Mouse (Mus musculus) kidney, embryonic 15.5 days (tissue): Measurements from ENCODE around the gene Pofut1. TPM values are rescaled to one million over a fixed set of nuclear protein-coding genes. Genes with fewer than 3 reads are reported as not detected.

Experiments
- ATAC-seq: fragments of 200-750 bp; cut with Nextera tagmentation; replicated peaks from 2 replicates; pipeline ENCODE4 v1.8.0; 2017; ENCODE audit warnings: moderate TSS enrichment; ENCODE audit not compliant: low FRiP score
- H3K27ac ChIP-seq: fragments of 300-500 bp; sonication (generic); 2 replicates; pipeline ENCODE4 v1.5.1; 2015; ENCODE audit warnings: mild to moderate bottlenecking, inconsistent platforms
- H3K27me3 ChIP-seq: fragments of 300-500 bp; sonication (generic); 2 replicates; pipeline ENCODE4 v1.6.1; 2015; ENCODE audit warnings: inconsistent platforms
- H3K36me3 ChIP-seq: fragments of 300-500 bp; sonication (generic); 2 replicates; pipeline ENCODE4 v1.6.1; 2015; ENCODE audit warnings: inconsistent platforms
- H3K4me1 ChIP-seq: fragments of 300-500 bp; sonication (generic); 2 replicates; pipeline ENCODE4 v1.6.1; 2015; ENCODE audit warnings: inconsistent platforms
- H3K4me2 ChIP-seq: fragments of 300-500 bp; sonication (generic); 2 replicates; pipeline ENCODE4 v1.6.1; 2015; ENCODE audit warnings: moderate library complexity, mild to moderate bottlenecking, inconsistent platforms
- H3K4me3 ChIP-seq: fragments of 300-500 bp; sonication (generic); replicated peaks from 2 replicates; pipeline ENCODE4 v1.5.1; 2015; ENCODE audit warnings: mild to moderate bottlenecking, inconsistent platforms
- H3K9ac ChIP-seq: fragments of 300-500 bp; sonication (generic); 2 replicates; pipeline ENCODE4 v1.6.1; 2015; ENCODE audit warnings: mild to moderate bottlenecking, inconsistent platforms
- H3K9me3 ChIP-seq: fragments of 300-500 bp; sonication (generic); replicated peaks from 2 replicates; pipeline ENCODE4 v1.6.1; 2016; ENCODE audit warnings: inconsistent platforms
- WGBS: fragments of 180-500 bp; shearing (Covaris S2); methylation state at CpG from one replicate; pipeline ENCODE4 v1.1.7; 2015; ENCODE audit warnings: mixed read lengths; 5-methylcytosine and 5-hydroxymethylcytosine counted together
- polyA plus RNA-seq: library from polyadenylated mRNA; unstranded; fragments of >200 nt; fragmentation: Nextera tagmentation; extraction: Ambion mirVana; gene quantifications from 2 replicates; pipeline ENCODE4 v1.2.1, GENCODE M21; 2015

Gene Pofut1
- 6.4 and 7.0 TPM in 2 replicates for polyA plus RNA-seq

GRCm38 (mm10) chr2:153241250-153242014 lies at the start of gene Pofut1, which contains the start of gene Plagl2:
Gene Pofut1 (plus strand): TSS chr2:153241533.
Gene Plagl2 (minus strand): TSS chr2:153241426.
- peak; percentile 98 for ATAC-seq
- Histone ChIP-seq H3K4me2 (peak within 1 kb of the TSS; percentile 80), H3K9ac (peak within 1 kb of the TSS; percentile 100), H3K36me3 (peaks cover 32% of the 10 kb centered on the region), H3K27ac (peak within 1 kb of the TSS; percentile 95), H3K4me3 (peak within 1 kb of the TSS; percentile 99), H3K27me3 (no peaks in the 10 kb centered on the region), H3K4me1 (peaks cover 48% of the 10 kb centered on the region), H3K9me3 (no peaks in the 10 kb centered on the region)
- WGBS = under 1% methylated on average over 65 of the region's 72 CpGs

- 95% methylated on average over 3 of the region's 3 CpGs for WGBS
- H3K27me3 ChIP-seq = no peaks in the 10 kb centered on the region
- H3K36me3 ChIP-seq = peaks cover 97% of the 10 kb centered on the region
- H3K9me3 ChIP-seq = no peaks in the 10 kb centered on the region
- H3K4me2 ChIP-seq = no peak overlapping the region
- no peak overlapping the region for H3K27ac ChIP-seq
- H3K4me1 ChIP-seq = no peaks in the 10 kb centered on the region
- no peak overlapping the region for H3K4me3 ChIP-seq
- H3K9ac ChIP-seq = no peak overlapping the region
- no peak for ATAC-seq
These were observed 47.1 kb upstream of the Pofut1 start for GRCm38 (mm10) chr2:153194255-153194654.

- no peak for ATAC-seq
- Histone ChIP-seq H3K27ac (no peak overlapping the region), H3K9ac (no peak overlapping the region), H3K4me2 (no peak overlapping the region), H3K4me1 (no peaks in the 10 kb centered on the region), H3K36me3 (peaks cover 92% of the 10 kb centered on the region), H3K9me3 (no peaks in the 10 kb centered on the region), H3K27me3 (no peaks in the 10 kb centered on the region), H3K4me3 (no peak overlapping the region)
- 66% methylated on average over 5 of the region's 5 CpGs for WGBS
These were observed 42.8 kb upstream of the Pofut1 start for GRCm38 (mm10) chr2:153198485-153198884.

DNA sequence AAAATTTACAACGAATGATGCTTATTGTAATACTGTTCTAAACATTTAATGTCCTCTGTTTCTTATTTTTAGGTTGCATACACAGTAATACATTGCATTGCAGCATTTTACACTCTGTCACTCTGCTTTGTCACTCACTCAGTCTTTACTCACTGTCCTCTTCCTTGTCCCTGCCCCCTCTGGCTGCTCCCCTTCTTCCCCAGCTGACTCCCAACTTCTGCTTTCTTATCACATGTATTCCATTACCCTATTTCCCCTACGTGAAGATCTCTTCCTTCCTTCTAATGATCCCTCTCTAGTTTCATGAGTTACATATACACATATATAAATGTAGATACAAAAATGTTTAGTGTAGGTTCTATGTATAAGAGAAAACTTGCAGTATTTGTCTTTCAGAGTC lies 42.2 kb upstream of the Pofut1 start:
- Histone ChIP-seq H3K4me1 (no peaks in the 10 kb centered on the region), H3K4me2 (no peak overlapping the region), H3K9ac (no peak overlapping the region), H3K27ac (no peak overlapping the region), H3K4me3 (no peak overlapping the region), H3K27me3 (no peaks in the 10 kb centered on the region), H3K9me3 (no peaks in the 10 kb centered on the region), H3K36me3 (peaks cover 92% of the 10 kb centered on the region)
- 78% methylated on average over 2 of the region's 2 CpGs for WGBS
- ATAC-seq = no peak

GRCm38 (mm10) chr2:153202766-153203165 lies 38.6 kb upstream of the Pofut1 start:
- Histone ChIP-seq H3K9ac (no peak overlapping the region), H3K4me3 (no peak overlapping the region), H3K27me3 (no peaks in the 10 kb centered on the region), H3K9me3 (no peaks in the 10 kb centered on the region), H3K4me1 (no peaks in the 10 kb centered on the region), H3K36me3 (peaks cover 93% of the 10 kb centered on the region), H3K4me2 (no peak overlapping the region), H3K27ac (no peak overlapping the region)
- no peak for ATAC-seq
- 75% methylated on average over 1 of the region's 1 CpGs for WGBS

DNA sequence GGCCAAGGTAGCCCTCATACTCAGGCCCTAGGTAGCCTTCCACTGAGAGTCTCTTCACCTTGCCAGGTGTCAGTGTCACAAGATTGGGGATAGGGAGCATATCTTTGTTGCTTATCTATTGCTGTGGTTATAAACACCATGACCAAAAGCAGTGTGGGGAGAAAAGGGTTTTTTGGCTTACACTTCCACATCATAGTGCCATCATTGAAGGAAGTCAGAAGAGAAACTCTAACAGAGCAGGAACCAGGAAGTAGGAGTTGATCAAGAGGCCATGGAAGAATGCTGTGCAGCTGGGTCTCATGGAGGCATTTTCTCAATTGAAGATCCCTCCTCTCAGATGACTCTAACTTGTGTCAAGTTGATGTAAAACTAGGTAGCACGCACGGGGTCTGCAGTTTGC lies 33.2 kb upstream of the Pofut1 start:
- Histone ChIP-seq H3K4me1 (no peaks in the 10 kb centered on the region), H3K9me3 (no peaks in the 10 kb centered on the region), H3K4me2 (no peak overlapping the region), H3K36me3 (peaks cover 73% of the 10 kb centered on the region), H3K9ac (no peak overlapping the region), H3K27ac (no peak overlapping the region), H3K27me3 (no peaks in the 10 kb centered on the region), H3K4me3 (no peak overlapping the region)
- 95% methylated on average over 2 of the region's 2 CpGs for WGBS
- no peak for ATAC-seq

DNA sequence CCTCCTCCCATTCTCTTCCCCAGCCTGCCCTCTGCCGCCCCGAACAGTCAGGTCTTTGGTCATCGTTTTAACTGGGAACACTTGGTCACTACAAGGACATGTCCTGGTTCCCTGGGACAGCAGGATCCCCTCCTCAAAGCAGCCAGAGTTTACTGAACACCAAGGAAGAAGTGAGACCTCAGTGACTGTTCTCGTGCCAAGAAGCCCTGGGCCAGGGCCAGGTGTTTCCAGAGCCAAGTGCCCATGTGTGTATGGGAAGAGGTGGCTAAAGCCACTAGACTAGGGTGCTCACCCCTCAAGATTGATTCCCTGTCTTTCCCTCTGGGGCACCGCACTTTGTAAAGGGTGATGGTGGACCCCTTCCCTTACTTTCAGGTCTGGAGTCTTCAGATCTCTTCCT lies 32.0 kb upstream of the Pofut1 start:
- no peak for ATAC-seq
- H3K4me2 ChIP-seq = no peak overlapping the region
- WGBS = 81% methylated on average over 5 of the region's 5 CpGs
- H3K9me3 ChIP-seq = no peaks in the 10 kb centered on the region
- H3K4me3 ChIP-seq = no peak overlapping the region
- H3K4me1 ChIP-seq = no peaks in the 10 kb centered on the region
- no peak overlapping the region for H3K9ac ChIP-seq
- no peak overlapping the region for H3K27ac ChIP-seq
- no peaks in the 10 kb centered on the region for H3K27me3 ChIP-seq
- H3K36me3 ChIP-seq = peaks cover 62% of the 10 kb centered on the region

DNA sequence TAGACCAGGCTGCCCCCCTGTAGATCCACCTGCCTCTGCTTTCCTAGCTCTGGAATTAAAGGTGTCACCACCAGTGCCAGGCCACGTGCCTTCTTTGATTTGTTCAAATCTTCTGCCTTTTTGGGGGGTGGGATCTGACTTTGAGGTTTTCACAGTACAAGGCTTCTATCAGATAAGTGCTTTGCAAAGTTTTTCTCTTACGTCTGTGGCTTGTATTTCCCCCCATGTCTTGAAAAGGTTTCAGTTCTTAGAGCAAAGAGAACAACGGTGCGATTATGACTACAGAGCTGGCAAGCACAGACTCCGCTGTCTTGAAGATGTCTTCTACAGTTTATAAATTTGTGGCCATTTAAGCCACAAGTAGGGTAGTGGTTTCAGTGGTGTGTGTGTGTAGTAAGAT lies 29.9 kb upstream of the Pofut1 start:
- no peak overlapping the region for H3K27ac ChIP-seq
- no peak overlapping the region for H3K4me3 ChIP-seq
- no peaks in the 10 kb centered on the region for H3K4me1 ChIP-seq
- H3K27me3 ChIP-seq = no peaks in the 10 kb centered on the region
- ATAC-seq = no peak
- H3K4me2 ChIP-seq = no peak overlapping the region
- H3K9ac ChIP-seq = no peak overlapping the region
- 92% methylated on average over 5 of the region's 5 CpGs for WGBS
- H3K36me3 ChIP-seq = peaks cover 41% of the 10 kb centered on the region
- H3K9me3 ChIP-seq = no peaks in the 10 kb centered on the region

DNA sequence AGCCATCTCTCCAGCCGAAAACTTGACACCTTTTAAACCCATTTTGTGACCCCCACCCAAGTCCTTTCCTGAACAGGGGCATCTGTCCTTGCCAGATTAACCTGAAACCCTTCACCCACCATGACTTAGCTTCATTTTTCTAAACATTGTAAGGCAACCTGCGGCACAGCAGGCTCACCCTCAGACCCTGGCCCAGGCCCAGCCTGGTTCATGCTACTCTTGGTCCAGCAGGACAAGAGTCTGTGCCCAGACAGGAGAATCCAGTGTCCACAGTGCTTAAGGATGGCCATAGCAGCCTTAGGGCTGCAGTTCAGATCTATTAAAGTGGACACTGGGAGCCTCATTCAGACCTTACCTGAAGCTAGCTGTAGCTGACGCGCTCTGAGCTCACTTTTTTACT lies 28.0 kb upstream of the Pofut1 start:
- Histone ChIP-seq H3K4me1 (no peaks in the 10 kb centered on the region), H3K36me3 (peaks cover 22% of the 10 kb centered on the region), H3K4me2 (no peak overlapping the region), H3K9ac (no peak overlapping the region), H3K27ac (no peak overlapping the region), H3K9me3 (no peaks in the 10 kb centered on the region), H3K4me3 (no peak overlapping the region), H3K27me3 (no peaks in the 10 kb centered on the region)
- 86% methylated on average over 4 of the region's 4 CpGs for WGBS
- ATAC-seq = no peak

- Histone ChIP-seq H3K4me1 (no peaks in the 10 kb centered on the region), H3K4me2 (no peak overlapping the region), H3K36me3 (peaks cover 7% of the 10 kb centered on the region), H3K9me3 (no peaks in the 10 kb centered on the region), H3K27ac (no peak overlapping the region), H3K4me3 (no peak overlapping the region), H3K9ac (no peak overlapping the region), H3K27me3 (no peaks in the 10 kb centered on the region)
- WGBS = 63% methylated on average over 6 of the region's 6 CpGs
- ATAC-seq = no peak
These were observed 26.5 kb upstream of the Pofut1 start for GRCm38 (mm10) chr2:153214771-153215259.

DNA sequence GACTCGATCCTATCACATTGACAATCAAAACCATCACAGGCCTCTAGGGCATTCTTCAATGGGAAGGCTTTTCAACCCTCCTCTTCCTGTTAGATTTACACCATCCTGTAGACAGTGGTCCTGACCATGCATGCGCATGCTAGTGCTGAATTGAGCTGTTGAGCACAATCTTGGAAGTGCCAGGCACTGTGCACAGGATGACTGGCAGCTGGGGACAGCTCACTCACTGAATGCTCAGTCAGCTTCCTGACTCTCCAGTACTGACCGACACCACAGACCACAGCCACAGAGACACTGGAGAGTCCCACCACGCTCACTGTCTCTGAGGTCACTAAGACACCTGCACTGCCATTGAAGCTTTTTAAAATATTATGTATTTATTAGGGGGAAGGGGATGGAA lies 25.9 kb upstream of the Pofut1 start:
- no peak overlapping the region for H3K27ac ChIP-seq
- no peak overlapping the region for H3K4me3 ChIP-seq
- H3K4me1 ChIP-seq = no peaks in the 10 kb centered on the region
- H3K9me3 ChIP-seq = no peaks in the 10 kb centered on the region
- H3K9ac ChIP-seq = no peak overlapping the region
- 83% methylated on average over 4 of the region's 4 CpGs for WGBS
- H3K27me3 ChIP-seq = no peaks in the 10 kb centered on the region
- ATAC-seq = no peak
- H3K4me2 ChIP-seq = no peak overlapping the region
- 0 out of 2 replicates have a peak, but pooled peaks cover under 1% of the 10 kb centered on the region for H3K36me3 ChIP-seq

GRCm38 (mm10) chr2:153217826-153218340 lies 23.4 kb upstream of the Pofut1 start:
- H3K9me3 ChIP-seq = no peaks in the 10 kb centered on the region
- no peak overlapping the region for H3K4me3 ChIP-seq
- ATAC-seq = no peak
- no peaks in the 10 kb centered on the region for H3K27me3 ChIP-seq
- no peaks in the 10 kb centered on the region for H3K36me3 ChIP-seq
- H3K4me1 ChIP-seq = no peaks in the 10 kb centered on the region
- no peak overlapping the region for H3K4me2 ChIP-seq
- H3K27ac ChIP-seq = no peak overlapping the region
- 83% methylated on average over 10 of the region's 10 CpGs for WGBS
- no peak overlapping the region for H3K9ac ChIP-seq
